Mouse (Mus musculus) limb, embryonic 14.5 days (tissue): ENCODE data around the gene Stra8. TPM values are rescaled to one million over a fixed set of nuclear protein-coding genes. Genes with fewer than 3 reads are reported as not detected.

Experiments
- ATAC-seq: fragments of 200-750 bp; cut with Nextera tagmentation; 2 replicates; pipeline ENCODE4 v1.8.0; 2017; ENCODE audit warnings: low read depth, moderate number of reproducible peaks, moderate TSS enrichment; ENCODE audit not compliant: low FRiP score
- DNase-seq: peaks from one replicate; pipeline ENCODE4 v3.0.0-alpha.2; 2015; ENCODE audit warnings: low spot score
- H3K27ac ChIP-seq: fragments of 300-500 bp; sonication (generic); replicated peaks from 2 replicates; pipeline ENCODE4 v1.5.1; 2014; ENCODE audit warnings: low read depth, mild to moderate bottlenecking, low read length, moderate library complexity, mixed read lengths
- H3K27me3 ChIP-seq: fragments of 300-500 bp; sonication (generic); 2 replicates; pipeline ENCODE4 v1.6.1; 2014; ENCODE audit warnings: low read length, mixed read lengths; ENCODE audit not compliant: control insufficient read depth, insufficient read depth
- H3K36me3 ChIP-seq: fragments of 300-500 bp; sonication (generic); 2 replicates; pipeline ENCODE4 v1.6.1; 2014; ENCODE audit warnings: mild to moderate bottlenecking, low read length, moderate library complexity, mixed read lengths; ENCODE audit not compliant: control insufficient read depth, insufficient read depth
- H3K4me1 ChIP-seq: fragments of 300-500 bp; sonication (generic); 2 replicates; pipeline ENCODE4 v1.6.1; 2014; ENCODE audit warnings: antibody characterized with exemption, low read length, mixed read lengths; ENCODE audit not compliant: control insufficient read depth, insufficient read depth
- H3K4me2 ChIP-seq: fragments of 300-500 bp; sonication (generic); replicated peaks from 2 replicates; pipeline ENCODE4 v1.6.1; 2014; ENCODE audit warnings: low read depth, mild to moderate bottlenecking, low read length, moderate library complexity; ENCODE audit not compliant: severe bottlenecking
- H3K4me3 ChIP-seq: fragments of 300-500 bp; sonication (generic); replicated peaks from 2 replicates; pipeline ENCODE4 v1.5.1; 2014; ENCODE audit warnings: low read length
- H3K9ac ChIP-seq: fragments of 300-500 bp; sonication (generic); 2 replicates; pipeline ENCODE4 v1.6.1; 2014; ENCODE audit warnings: mild to moderate bottlenecking, low read depth, low read length, moderate library complexity; ENCODE audit not compliant: severe bottlenecking
- H3K9me3 ChIP-seq: fragments of 300-500 bp; sonication (generic); 2 replicates; pipeline ENCODE4 v1.6.1; 2016; ENCODE audit warnings: low read length; ENCODE audit not compliant: control insufficient read depth
- POLR2A ChIP-seq: fragments of 200-500 bp; IDR thresholded peaks from 2 replicates; pipeline ENCODE4 v1.8.0; 2012; ENCODE audit warnings: inconsistent platforms, mild to moderate bottlenecking, moderate library complexity, borderline replicate concordance; ENCODE audit not compliant: insufficient read depth, insufficient read length; ENCODE audit errors: extremely low read depth
- WGBS: fragments of 180-500 bp; shearing (Covaris S2); extraction: QIAGEN DNeasy Blood & Tissue Kit; methylation state at CpG from one replicate; pipeline ENCODE4 v1.1.7; 2014; 5-methylcytosine and 5-hydroxymethylcytosine counted together
- polyA plus RNA-seq, 2 experiments: library from polyadenylated mRNA; depleted of rRNA in 1 of 2; stranded (reverse) in 1 of 2; unstranded in 1 of 2; fragments of >200 nt; fragmentation: Nextera tagmentation in 1 of 2; extraction: Ambion mirVana in 1 of 2; gene quantifications; 2 replicates each; pipeline versions ENCODE4 v1.2.1 to v1.2.3; 2012 to 2014

The Stra8 gene
- polyA plus RNA-seq, 2 experiments = 0.05 TPM; not detected in 1

DNA sequence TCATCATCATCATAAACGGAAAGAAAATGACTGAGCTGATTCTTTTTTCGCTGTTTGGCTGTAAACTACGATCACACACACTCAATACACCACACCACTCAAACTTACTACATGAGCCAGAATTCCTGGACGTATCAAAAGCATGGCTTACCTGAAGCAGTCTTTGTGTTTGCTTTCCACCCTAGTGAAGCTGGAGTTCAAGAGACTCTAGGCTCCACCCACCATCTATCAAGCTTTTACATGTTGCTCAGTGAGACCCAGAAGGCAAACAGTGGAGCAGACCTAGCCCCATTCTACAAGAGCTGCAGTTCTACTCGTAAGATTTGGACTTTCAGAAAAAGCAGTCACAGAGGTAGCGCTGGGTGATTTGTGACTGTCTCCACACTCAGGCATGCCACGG is 17.4 kb upstream of the Stra8 start:
- Histone ChIP-seq H3K4me3 (no peak overlapping the region), H3K4me2 (no peak overlapping the region), H3K36me3 (peaks cover 66% of the 10 kb centered on the region), H3K27ac (no peak overlapping the region), H3K9ac (no peak overlapping the region), H3K27me3 (no peaks in the 10 kb centered on the region), H3K4me1 (no peaks in the 10 kb centered on the region), H3K9me3 (no peaks in the 10 kb centered on the region)
- WGBS = 88% methylated on average over 7 of the region's 7 CpGs
- TF ChIP-seq POLR2A = no peak
- DNase-seq = no peak
- no peak for ATAC-seq

DNA sequence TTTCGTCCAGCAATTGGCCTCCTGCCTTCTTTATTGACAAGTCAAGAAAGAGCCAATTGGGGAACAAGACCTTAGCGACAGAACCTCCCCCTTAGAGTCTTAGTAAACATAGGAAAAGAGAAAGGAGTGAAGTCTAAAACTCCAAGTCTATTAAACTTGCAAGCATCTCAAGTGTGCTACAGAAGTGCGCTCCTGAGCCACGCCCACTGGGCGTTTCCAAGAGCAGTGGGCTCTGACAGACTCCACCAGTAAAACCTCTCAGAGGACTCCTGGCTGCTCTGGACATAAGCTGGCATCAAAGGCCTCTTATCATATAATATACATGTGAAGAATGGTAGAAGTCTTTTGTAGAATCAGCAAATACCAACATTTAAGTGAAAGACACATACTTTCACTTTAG is 16.5 kb upstream of the Stra8 start:
- no peak overlapping the region for H3K4me3 ChIP-seq
- no peak for TF ChIP-seq POLR2A
- peaks cover 73% of the 10 kb centered on the region for H3K36me3 ChIP-seq
- H3K27me3 ChIP-seq = no peaks in the 10 kb centered on the region
- H3K27ac ChIP-seq = no peak overlapping the region
- no peak overlapping the region for H3K9ac ChIP-seq
- H3K4me2 ChIP-seq = no peak overlapping the region
- H3K4me1 ChIP-seq = no peaks in the 10 kb centered on the region
- no peak for DNase-seq
- 83% methylated on average over 5 of the region's 5 CpGs for WGBS
- no peaks in the 10 kb centered on the region for H3K9me3 ChIP-seq
- no peak for ATAC-seq

GRCm38 (mm10) chr6:34903851-34904250 is 16.1 kb upstream of the Stra8 start:
- H3K4me2 ChIP-seq = no peak overlapping the region
- DNase-seq (no peak), ATAC-seq (no peak)
- H3K36me3 ChIP-seq = peaks cover 75% of the 10 kb centered on the region
- no peak overlapping the region for H3K27ac ChIP-seq
- no peaks in the 10 kb centered on the region for H3K27me3 ChIP-seq
- H3K9me3 ChIP-seq = no peaks in the 10 kb centered on the region
- H3K4me1 ChIP-seq = no peaks in the 10 kb centered on the region
- no peak for TF ChIP-seq POLR2A
- H3K4me3 ChIP-seq = no peak overlapping the region
- no peak overlapping the region for H3K9ac ChIP-seq
- WGBS = 71% methylated on average over 10 of the region's 10 CpGs

DNA sequence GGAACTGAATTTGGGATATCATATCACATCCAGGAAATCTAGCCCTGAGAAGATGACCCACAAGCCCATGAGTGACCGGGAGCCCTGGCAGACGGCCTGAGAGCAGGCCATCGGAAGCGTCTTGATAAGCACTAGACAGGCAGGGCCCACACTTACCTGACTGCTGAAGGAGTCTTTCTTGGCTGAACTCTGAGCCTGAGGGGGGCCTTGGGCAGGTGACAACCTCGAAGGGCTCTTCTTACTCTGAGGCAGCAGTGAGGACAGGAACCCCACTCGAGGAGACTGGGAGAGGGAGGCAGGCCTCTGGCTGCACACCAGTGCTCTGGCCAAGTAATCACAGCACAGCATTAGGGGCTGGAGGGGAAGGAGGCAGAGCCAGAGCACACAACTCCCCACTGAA is 15.6 kb upstream of the Stra8 start:
- DNase-seq (no peak), ATAC-seq (no peak)
- H3K9me3 ChIP-seq = no peaks in the 10 kb centered on the region
- no peaks in the 10 kb centered on the region for H3K4me1 ChIP-seq
- H3K9ac ChIP-seq = no peak overlapping the region
- no peak overlapping the region for H3K27ac ChIP-seq
- no peak overlapping the region for H3K4me2 ChIP-seq
- TF ChIP-seq POLR2A = no peak
- H3K4me3 ChIP-seq = no peak overlapping the region
- WGBS = 89% methylated on average over 6 of the region's 6 CpGs
- peaks cover 72% of the 10 kb centered on the region for H3K36me3 ChIP-seq
- no peaks in the 10 kb centered on the region for H3K27me3 ChIP-seq

DNA sequence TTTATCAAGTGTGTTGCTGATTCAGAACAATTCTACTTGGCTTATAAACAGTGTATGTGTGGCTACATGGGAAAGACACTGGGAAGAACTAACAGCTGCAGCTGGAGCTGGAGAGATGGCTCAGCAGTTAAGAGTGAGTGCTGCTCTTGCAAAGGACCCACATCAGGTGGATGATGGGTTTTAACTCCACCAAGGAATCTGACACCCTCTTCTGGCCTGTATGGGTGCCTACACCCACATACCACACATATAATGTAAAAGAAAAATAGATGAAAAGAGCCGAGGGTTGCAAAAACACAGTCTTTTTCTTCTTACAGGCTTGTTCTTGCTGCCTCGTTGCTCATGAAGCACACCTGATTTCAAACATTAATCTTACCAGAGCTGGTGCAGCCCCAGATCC is 13.8 kb upstream of the Stra8 start:
- Histone ChIP-seq H3K9me3 (no peaks in the 10 kb centered on the region), H3K4me3 (no peak overlapping the region), H3K36me3 (peaks cover 58% of the 10 kb centered on the region), H3K4me2 (no peak overlapping the region), H3K27ac (no peak overlapping the region), H3K9ac (no peak overlapping the region), H3K4me1 (peaks cover 5% of the 10 kb centered on the region), H3K27me3 (no peaks in the 10 kb centered on the region)
- WGBS = 82% methylated on average over 2 of the region's 2 CpGs
- no peak for ATAC-seq
- no peak for TF ChIP-seq POLR2A
- DNase-seq = no peak

DNA sequence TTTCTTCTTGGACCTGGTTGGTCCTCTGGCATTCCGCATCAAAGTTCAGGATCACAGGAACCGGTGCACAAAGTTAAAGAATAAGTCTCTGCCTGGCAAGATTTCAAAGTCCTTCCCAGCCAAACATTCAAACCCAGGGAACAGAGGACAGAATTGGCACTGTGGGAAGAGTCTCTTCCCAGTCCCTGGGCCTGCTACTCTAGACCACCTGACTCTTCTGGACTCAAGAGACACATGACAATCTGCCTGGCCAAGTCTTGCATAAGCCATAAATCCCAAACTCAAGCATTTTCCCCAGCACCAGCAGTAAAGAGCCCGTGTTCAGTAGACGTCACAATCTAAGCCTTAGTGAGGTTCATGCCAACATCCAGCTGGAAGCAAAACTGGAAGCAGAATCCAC is 13.3 kb upstream of the Stra8 start:
- 81% methylated on average over 4 of the region's 4 CpGs for WGBS
- DNase-seq (no peak), ATAC-seq (no peak)
- TF ChIP-seq POLR2A = no peak
- Histone ChIP-seq H3K27ac (no peak overlapping the region), H3K9ac (no peak overlapping the region), H3K4me3 (no peak overlapping the region), H3K27me3 (no peaks in the 10 kb centered on the region), H3K36me3 (peaks cover 56% of the 10 kb centered on the region), H3K4me2 (no peak overlapping the region), H3K9me3 (no peaks in the 10 kb centered on the region), H3K4me1 (peaks cover 5% of the 10 kb centered on the region)
